Mouse (Mus musculus) adrenal gland, adult 10 weeks (tissue): ENCODE results near the gene Eprs. TPM values are rescaled to one million over a fixed set of nuclear protein-coding genes. Genes with fewer than 3 reads are reported as not detected.

Source experiments
- polyA plus RNA-seq: library from polyadenylated mRNA; stranded (reverse); fragments of 350-450 nt; fragmentation: Illumina TruSeq; extraction: RNeasy Lipid Tissue Mini Kit (QIAGEN cat#74804); gene quantifications from one replicate; pipeline ENCODE4 v1.2.3, GENCODE M21; 2014; ENCODE audit warnings: low read depth, low replicate concordance

Eprs gene
- 112 TPM for polyA plus RNA-seq

GRCm38 (mm10) chr1:185362677-185363520, at the start of gene Eprs:
TSS of gene Eprs (plus strand) at chr1:185363044.

DNA sequence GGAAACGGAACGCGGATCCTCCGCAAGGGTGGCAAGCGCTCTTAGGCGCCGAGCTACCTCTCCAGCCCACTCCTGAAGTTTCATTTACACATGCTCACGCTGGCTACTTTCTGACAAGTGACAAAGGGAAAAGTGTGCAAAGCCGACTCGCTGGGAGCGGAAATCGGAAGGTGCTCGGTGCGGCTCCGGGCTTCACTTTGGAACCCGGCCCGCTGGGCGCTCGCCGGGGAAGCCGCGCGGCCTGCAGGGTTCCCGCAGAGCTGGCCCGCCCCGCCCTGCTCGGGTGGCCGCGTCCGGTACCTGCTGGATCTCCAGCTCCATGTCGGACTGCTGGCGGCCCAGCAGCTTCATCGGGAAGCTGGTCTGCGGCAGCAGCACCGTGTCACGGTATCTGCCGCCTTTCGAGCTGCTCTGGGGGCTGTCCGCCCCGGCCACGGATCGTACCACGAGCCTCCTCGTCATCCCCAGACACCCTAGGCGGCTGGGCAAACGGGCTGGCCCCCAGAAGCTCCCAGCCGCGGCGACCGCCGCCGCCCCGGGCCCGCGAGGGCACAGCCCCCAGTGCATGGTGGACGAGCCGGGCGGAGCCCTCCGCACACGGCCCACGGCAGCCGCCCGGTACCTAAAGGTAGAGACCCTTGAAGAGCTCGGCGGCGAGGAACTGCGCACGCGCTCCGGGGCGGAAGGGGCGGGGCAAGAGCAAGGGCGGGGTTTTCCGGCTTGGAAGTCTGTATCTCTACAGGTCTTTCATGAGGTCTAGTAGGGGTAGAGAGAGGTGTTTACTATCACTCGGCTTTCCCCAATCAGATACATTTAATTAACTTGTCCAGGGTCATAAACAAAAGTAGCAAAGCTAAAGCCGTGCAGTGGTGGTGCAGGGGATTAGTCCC, 33.9 kb upstream of the Eprs start, which contains the start of gene Iars2:
Gene Iars2, minus strand, starts transcription at position 676 of the 890 bp plus-strand sequence.

GRCm38 (mm10) chr1:185331983-185332430, 30.8 kb upstream of the Eprs start, which contains the start of gene Bpnt1:
TSS of gene Bpnt1 (plus strand) at chr1:185332149.

DNA sequence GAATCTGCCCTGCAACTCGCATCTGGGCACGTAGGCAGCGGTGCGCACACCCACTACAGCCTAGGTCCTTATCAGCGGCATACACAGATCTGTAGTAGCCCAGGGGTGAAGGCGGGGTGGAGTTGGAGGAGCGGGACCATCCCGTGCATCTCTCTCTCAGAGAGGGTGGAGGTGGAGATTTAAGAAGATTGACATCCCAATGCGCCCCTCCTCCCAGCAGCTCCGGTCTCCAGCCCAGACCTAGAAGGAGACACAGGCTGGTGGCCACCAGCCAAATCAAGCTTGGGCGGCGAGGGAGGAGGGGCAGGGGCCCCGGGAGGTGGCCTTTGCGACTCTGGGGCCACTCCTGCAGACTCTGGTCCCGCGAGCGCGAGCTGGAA, 91.7 kb downstream of the Eprs start, which contains the start of gene Slc30a10:
Gene Slc30a10, plus strand, starts transcription at position 274 of the 380 bp plus-strand sequence.

Other genes with a start within 250 kb of the Eprs start
- 29.5 TPM for gene Rab3gap2, start 158.9 kb upstream of the Eprs start, polyA plus RNA-seq
- 75.5 TPM for gene Iars2, start 33.6 kb upstream of the Eprs start, polyA plus RNA-seq
- 145 TPM for gene Bpnt1, start 30.9 kb upstream of the Eprs start, polyA plus RNA-seq
- not detected for gene Slc30a10, start 91.8 kb downstream of the Eprs start, polyA plus RNA-seq